Mouse (Mus musculus) lung, postnatal 0 days (tissue): Measurements from ENCODE around the gene Bud13.

Source experiments
- CTCF ChIP-seq: IDR thresholded peaks from 2 replicates; pipeline ENCODE4 v1.5.1; 2016; ENCODE audit warnings: antibody characterized with exemption, mild to moderate bottlenecking
- EP300 ChIP-seq: IDR thresholded peaks from 2 replicates; pipeline ENCODE4 v1.6.1; 2016; ENCODE audit warnings: antibody characterized with exemption, mild to moderate bottlenecking, control low read depth

DNA sequence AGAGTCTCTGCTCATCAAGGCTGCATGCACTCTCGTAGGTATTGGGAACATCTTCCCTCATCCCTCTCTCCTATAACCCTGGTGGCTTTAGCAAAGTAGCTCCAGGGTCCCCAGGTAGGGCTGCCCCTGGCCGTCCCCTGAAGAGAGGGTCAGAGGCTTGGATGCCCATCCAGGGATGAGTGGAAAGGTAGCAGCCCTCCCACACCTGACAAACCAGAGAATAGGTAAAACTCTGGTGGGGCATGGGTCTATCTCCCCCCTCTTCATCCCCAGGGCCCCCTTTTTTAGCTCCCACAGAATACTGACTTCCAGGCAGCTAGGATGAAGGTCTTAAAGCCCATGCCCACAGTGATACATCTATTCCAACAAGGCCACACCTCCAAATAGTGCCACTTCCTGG, 37.7 kb downstream of the Bud13 start:
- TF ChIP-seq CTCF (no peak), EP300 (no peak)
